Mouse (Mus musculus): Measurements from ENCODE around the gene Nol7. TPM values are rescaled to one million over a fixed set of nuclear protein-coding genes. Genes with fewer than 3 reads are reported as not detected.

The Nol7 gene
- total RNA-seq, 1 experiment from 2014 or later: 116 TPM

- no peak for DNase-seq
Measured at GRCm38 (mm10) chr13:43428436-43428835, 30.2 kb downstream of the Nol7 start.

DNA sequence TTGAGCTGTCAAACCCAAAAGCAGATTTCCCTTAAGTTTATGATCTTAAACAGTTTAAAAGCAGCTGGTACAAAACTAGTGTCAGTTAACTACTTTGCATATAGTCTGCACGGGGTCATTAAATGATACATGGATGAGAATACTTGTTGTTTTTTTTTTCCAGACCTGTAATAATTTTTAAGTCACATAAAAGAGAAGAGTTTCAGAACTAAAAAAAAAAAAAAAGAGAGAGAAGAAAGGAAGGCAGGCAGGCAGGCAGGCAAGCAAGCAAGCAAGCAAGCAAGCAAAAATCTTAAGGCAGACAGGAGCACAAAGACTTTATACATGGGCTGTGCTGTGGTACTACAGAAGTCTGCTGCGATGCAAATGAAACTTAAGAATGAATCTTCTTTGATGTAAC is 35.2 kb downstream of the Nol7 start:
- DNase-seq: no peak

DNA sequence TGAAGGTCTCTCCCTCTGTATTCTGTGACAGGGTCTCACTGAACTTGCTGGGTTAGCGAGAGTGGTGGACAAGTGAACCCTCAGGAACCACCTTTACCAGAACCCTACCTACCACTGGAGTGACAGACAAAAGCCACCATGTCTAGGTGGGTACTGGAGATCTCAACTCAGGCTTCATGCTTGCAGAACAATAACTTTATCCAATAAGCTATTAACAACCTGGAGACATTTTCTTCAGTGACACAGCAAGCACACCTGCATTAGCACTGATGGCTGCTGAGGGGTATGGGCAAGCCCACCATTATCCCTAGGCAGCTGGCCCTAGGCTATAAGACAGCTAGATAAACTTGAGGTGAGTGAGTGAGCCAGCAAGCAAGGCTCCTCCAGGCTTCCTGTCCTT is 42.2 kb downstream of the Nol7 start:
- DNase-seq: no peak

- DNase-seq: no peak
Measured at GRCm38 (mm10) chr13:43442551-43442950, 44.4 kb downstream of the Nol7 start.

DNA sequence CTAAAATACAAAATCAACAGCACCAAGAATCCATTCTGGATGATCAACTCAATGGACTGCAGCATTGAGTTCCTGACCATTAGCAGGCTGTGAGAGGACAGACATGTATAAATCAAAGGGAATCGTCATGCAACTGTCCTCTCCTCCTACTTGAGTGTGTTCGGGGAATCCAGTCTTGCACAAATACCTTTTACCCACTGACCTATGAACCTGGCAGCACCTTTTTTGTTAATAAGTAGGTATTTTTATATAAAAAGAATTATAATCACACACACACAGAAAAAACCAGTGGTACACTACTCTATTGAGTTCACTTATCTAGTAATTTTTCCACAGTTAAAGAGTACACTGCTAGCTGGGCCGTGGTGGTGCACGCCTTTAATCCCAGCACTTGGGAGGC is 45.5 kb downstream of the Nol7 start:
- DNase-seq: no peak

GRCm38 (mm10) chr13:43444717-43445116 is 46.5 kb downstream of the Nol7 start:
- no peak for DNase-seq

- no peak for DNase-seq
Measured at GRCm38 (mm10) chr13:43445754-43446153, 47.6 kb downstream of the Nol7 start.

DNA sequence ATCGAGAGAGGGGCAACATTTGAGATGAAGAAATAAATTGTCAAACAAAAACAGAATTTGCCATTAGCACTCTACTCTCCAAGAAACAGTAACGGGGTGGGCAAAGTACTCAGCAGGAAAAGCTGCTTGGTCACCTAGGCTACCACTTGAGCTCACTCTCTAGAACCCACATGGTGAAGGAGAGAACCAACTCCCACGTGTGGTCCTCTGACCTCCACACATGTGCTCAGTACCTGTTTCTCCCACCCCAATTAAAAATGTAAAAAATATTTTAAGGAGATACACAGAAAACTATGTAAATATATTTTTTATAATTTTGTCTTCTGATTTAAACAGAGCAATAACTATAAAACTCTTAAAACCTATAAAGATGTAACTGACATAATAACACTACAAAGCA is 49.5 kb downstream of the Nol7 start:
- no peak for DNase-seq

GRCm38 (mm10) chr13:43450686-43451085 is 52.5 kb downstream of the Nol7 start:
- DNase-seq: no peak

DNA sequence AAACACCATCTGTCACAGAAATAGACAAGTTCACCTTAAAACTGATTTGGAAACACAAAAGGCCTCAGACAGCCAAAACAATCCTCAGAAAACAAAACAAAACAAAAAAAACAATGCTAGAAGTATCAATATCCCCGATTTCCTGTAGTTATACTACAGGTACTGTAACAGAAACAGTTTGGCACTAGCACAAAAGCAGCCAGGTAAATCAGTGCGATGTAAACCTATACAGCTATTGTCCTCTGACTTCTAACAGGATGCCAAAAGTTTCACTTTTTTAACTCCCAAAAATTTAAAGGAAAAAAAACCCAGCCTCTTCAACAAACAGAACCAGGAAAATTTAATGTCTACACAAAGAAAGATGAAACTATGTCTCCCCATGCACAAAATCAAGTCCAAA is 54.0 kb downstream of the Nol7 start:
- DNase-seq: no peak

GRCm38 (mm10) chr13:43452843-43453605 is 54.8 kb downstream of the Nol7 start:
- no peak for DNase-seq

DNA sequence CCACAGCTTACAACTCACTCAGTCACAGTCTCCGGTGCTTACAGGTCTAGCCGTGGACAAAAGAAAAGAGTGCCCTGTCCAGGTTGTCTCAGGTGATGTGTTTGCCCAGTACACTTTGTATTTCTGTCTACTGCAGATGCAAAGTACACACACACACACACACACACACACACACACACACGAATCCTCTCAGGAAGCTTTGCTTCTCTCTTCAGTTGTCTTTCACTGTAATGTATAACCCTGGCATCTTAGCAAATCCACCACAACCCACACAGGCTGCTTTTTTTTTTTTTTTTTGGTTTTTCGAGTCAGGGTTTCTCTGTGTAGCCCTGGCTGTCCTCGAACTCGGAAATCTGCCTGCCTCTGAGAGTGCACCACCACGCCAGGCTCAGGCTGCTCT is 56.2 kb downstream of the Nol7 start:
- no peak for DNase-seq

Other genes with a start within 250 kb of the Nol7 start
- 20.9 and 21.5 TPM in 2 replicates for gene Tbc1d7, start 226.9 kb upstream of the Nol7 start, total RNA-seq (2021)
- gene Gfod1, start 94.2 kb upstream of the Nol7 start, total RNA-seq (2021): 9.0 and 9.9 TPM in 2 replicates
- gene Sirt5, start 32.9 kb upstream of the Nol7 start, total RNA-seq (2021): 28.4 and 32.7 TPM in 2 replicates
- 56.6 and 64.7 TPM in 2 replicates for gene Ranbp9, start 82.9 kb downstream of the Nol7 start, total RNA-seq (2021)
- 38.0 and 38.6 TPM in 2 replicates for gene Mcur1, start 161.8 kb downstream of the Nol7 start, total RNA-seq (2021)
- 0.86 and 0.91 TPM in 2 replicates for gene Rnf182, start 217.3 kb downstream of the Nol7 start, total RNA-seq (2021)